Mouse (Mus musculus): ENCODE measurements around the gene Fhl3. TPM values are rescaled to one million over a fixed set of nuclear protein-coding genes. Genes with fewer than 3 reads are reported as not detected.

Gene Fhl3
- total and polyA plus RNA-seq, 2 experiments from 2014 or later = 6.5 to 7.1 TPM

DNA sequence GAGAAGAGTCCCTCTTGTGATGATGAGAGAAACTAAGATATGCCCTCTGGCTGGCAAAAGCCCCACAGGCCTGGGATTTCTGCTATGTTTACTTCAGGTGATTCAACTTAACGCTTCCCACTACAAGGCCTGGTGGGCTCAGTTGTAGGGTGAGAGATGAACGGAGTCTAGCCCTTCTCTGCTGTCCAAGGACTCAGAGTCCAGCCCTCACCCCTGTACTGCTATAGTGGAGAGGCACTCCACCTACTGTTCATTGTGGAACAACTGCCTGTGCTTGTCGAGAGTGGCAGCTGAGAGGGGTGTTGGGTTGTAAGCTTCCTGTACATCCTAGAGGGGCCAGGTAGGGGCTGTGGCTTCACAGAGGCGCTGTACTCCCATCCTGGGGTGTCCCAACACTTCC, 37.5 kb downstream of the Fhl3 start:
- no peak for DNase-seq (ENCODE audit: low spot score)
- H3K27me3 ChIP-seq (ENCODE audit: control insufficient read depth, insufficient read depth, low read length) = no peaks in the 10 kb centered on the region
- no peak overlapping the region for H3K27ac ChIP-seq (ENCODE audit: low read depth)
- H3K36me3 ChIP-seq (replicated peaks; ENCODE audit: control insufficient read depth, insufficient read depth, low read length) = 0 out of 2 replicates have a peak, but pooled peaks cover 4% of the 10 kb centered on the region
- H3K9ac ChIP-seq (replicated peaks; ENCODE audit: low read depth, low read length) = no peak overlapping the region
- H3K4me2 ChIP-seq (ENCODE audit: low read depth, low read length) = no peak overlapping the region
- H3K9me3 ChIP-seq (replicated peaks; ENCODE audit: control insufficient read depth, low read length) = no peaks in the 10 kb centered on the region
- TF ChIP-seq EP300 (IDR thresholded peaks at IDR 0.05; ENCODE audit: low read depth) (no peak), CTCF (IDR thresholded peaks at IDR 0.05; ENCODE audit: low read depth) (peak; percentile 26)
- 50% methylated on average over 4 of the region's 4 CpGs for WGBS
- H3K4me1 ChIP-seq (ENCODE audit: control insufficient read depth, insufficient read depth) = peaks cover 4% of the 10 kb centered on the region; the same call in 1 of the 2 replicates
- no peak for ATAC-seq (ENCODE audit: insufficient read depth, low read depth)
- no peak overlapping the region for H3K4me3 ChIP-seq (ENCODE audit: low read depth, low read length)

DNA sequence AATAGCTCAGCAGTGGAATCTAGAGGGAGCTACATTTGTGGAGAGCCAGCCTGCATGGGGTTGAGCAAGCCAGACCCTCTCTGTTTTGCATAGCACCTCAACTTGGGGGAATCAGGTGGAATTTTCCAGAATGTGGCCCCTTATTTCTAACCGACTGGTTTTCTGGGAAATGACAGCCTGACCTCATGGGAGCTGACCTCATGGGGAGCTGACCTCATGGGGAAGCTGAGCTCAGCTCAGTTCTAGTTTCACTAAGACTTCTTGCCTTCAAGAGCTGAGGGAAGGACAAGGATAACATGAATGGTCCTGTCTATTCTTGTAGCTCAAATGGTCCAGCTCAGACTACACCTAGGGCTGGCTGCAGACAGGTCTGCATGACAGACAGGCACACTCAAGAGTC, 38.3 kb downstream of the Fhl3 start:
- DNase-seq (ENCODE audit: low spot score) (no peak), ATAC-seq (ENCODE audit: insufficient read depth, low read depth) (no peak)
- Histone ChIP-seq H3K4me2 (ENCODE audit: low read depth, low read length) (no peak overlapping the region), H3K36me3 (replicated peaks; ENCODE audit: control insufficient read depth, insufficient read depth, low read length) (no peaks in the 10 kb centered on the region), H3K4me1 (ENCODE audit: control insufficient read depth, insufficient read depth) (peaks cover 4% of the 10 kb centered on the region; the same call in 1 of the 2 replicates), H3K4me3 (ENCODE audit: low read depth, low read length) (no peak overlapping the region), H3K9ac (replicated peaks; ENCODE audit: low read depth, low read length) (no peak overlapping the region), H3K27ac (ENCODE audit: low read depth) (no peak overlapping the region), H3K27me3 (ENCODE audit: control insufficient read depth, insufficient read depth, low read length) (no peaks in the 10 kb centered on the region), H3K9me3 (replicated peaks; ENCODE audit: control insufficient read depth, low read length) (no peaks in the 10 kb centered on the region)
- WGBS = 36% methylated on average over 1 of the region's 1 CpGs
- TF ChIP-seq CTCF (IDR thresholded peaks at IDR 0.05; ENCODE audit: low read depth) (no peak), EP300 (IDR thresholded peaks at IDR 0.05; ENCODE audit: low read depth) (no peak)

DNA sequence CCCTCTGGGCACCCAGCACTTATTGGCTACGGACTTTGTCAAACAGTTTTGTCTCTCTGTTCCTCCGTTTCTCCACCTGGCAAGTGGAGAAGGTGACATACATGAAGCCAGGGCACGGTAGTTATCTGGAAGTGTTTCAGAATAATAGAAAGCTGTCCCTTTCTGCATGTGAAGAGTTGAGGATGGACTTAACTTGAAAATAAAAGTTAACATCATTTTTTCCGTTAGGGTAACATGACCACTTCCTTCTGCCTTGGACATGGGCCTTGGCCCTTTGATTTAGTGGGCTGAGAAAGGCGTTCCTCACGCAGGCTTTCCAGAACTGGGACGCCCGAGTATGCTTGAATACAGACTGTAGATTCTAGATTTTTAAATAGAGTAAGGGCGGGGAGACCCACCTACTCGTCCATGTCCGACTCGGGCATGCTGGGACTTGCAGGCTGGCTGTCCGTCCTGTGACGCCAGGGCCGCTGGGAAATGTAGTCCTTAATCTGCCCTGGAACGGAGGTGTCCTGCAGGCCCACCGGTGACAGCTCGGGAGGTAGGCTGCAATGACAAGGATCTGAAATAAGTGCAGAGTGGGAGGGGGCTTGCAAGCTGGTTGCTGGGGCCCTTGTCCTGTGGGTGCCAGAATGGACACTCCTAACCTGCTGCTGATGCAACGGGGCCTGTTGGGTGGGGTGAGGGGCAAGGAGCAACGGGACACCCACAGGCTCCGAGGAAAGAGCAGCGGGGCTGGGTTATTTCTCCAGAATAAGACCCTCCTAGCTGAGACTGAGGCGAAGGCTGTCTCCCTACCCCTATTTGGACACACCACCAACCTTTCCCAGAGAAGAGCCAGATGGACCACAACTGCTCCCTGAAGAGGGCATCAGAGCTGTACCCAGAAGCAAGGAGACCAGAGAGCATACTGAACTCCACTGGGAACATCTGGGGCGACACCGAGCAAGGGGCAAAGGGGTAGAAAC, 41.2 kb downstream of the Fhl3 start, which contains the start of gene Inpp5b:
TSS of gene Inpp5b (plus strand) at position 475 of the 968 bp plus-strand sequence.
- TF ChIP-seq CTCF (IDR thresholded peaks at IDR 0.05; ENCODE audit: low read depth) (no peak), EP300 (IDR thresholded peaks at IDR 0.05; ENCODE audit: low read depth) (no peak)
- ATAC-seq (ENCODE audit: insufficient read depth, low read depth) = peak; percentile 80
- WGBS = 11% methylated on average over 25 of the region's 25 CpGs
- H3K36me3 ChIP-seq (replicated peaks; ENCODE audit: control insufficient read depth, insufficient read depth, low read length) = 0 out of 2 replicates have a peak, but pooled peaks cover 5% of the 10 kb centered on the region
- DNase-seq (ENCODE audit: low spot score) = peak; percentile 73
- H3K27me3 ChIP-seq (ENCODE audit: control insufficient read depth, insufficient read depth, low read length) = no peaks in the 10 kb centered on the region
- no peaks in the 10 kb centered on the region for H3K9me3 ChIP-seq (replicated peaks; ENCODE audit: control insufficient read depth, low read length)
- H3K27ac ChIP-seq (ENCODE audit: low read depth) = peak within 1 kb of the TSS; percentile 44; the same call in 1 of the 2 replicates
- peaks cover 4% of the 10 kb centered on the region; the same call in 1 of the 2 replicates for H3K4me1 ChIP-seq (ENCODE audit: control insufficient read depth, insufficient read depth)
- peak within 1 kb of the TSS; percentile 68 for H3K4me3 ChIP-seq (ENCODE audit: low read depth, low read length)
- H3K4me2 ChIP-seq (ENCODE audit: low read depth, low read length) = peak within 1 kb of the TSS; percentile 83
- H3K9ac ChIP-seq (replicated peaks; ENCODE audit: low read depth, low read length) = peak within 1 kb of the TSS; percentile 61

DNA sequence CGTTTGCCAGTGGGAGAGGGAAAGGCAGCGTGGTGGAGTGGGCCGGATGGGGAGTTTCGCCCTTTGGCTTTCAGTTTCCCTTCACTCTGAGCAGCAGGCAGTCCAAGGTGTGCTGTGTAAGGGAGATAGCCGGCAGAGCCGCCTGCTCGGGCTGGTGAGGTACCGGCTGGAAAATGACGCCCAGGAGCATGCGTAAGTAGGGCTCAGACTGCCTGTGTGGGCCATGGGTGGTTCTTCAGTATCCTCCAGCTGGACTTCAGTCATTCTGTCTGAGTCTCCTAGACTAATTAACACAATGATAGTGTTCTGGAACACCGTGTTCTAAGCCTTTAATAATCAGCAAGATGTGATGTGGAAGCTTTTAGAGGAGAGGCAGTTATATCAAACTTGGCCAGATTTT, 42.3 kb downstream of the Fhl3 start:
- H3K27ac ChIP-seq (ENCODE audit: low read depth) = no peak overlapping the region
- no peak overlapping the region for H3K9ac ChIP-seq (replicated peaks; ENCODE audit: low read depth, low read length)
- H3K4me2 ChIP-seq (ENCODE audit: low read depth, low read length) = no peak overlapping the region
- peaks cover 5% of the 10 kb centered on the region; the same call in 1 of the 2 replicates for H3K36me3 ChIP-seq (replicated peaks; ENCODE audit: control insufficient read depth, insufficient read depth, low read length)
- H3K27me3 ChIP-seq (ENCODE audit: control insufficient read depth, insufficient read depth, low read length) = no peaks in the 10 kb centered on the region
- H3K4me3 ChIP-seq (ENCODE audit: low read depth, low read length) = no peak overlapping the region
- H3K9me3 ChIP-seq (replicated peaks; ENCODE audit: control insufficient read depth, low read length) = no peaks in the 10 kb centered on the region
- ATAC-seq (ENCODE audit: insufficient read depth, low read depth) (no peak), DNase-seq (ENCODE audit: low spot score) (no peak)
- peaks cover 4% of the 10 kb centered on the region; the same call in 1 of the 2 replicates for H3K4me1 ChIP-seq (ENCODE audit: control insufficient read depth, insufficient read depth)
- WGBS = 79% methylated on average over 11 of the region's 11 CpGs
- TF ChIP-seq CTCF (IDR thresholded peaks at IDR 0.05; ENCODE audit: low read depth) = no peak
- no peak for TF ChIP-seq EP300 (IDR thresholded peaks at IDR 0.05; ENCODE audit: low read depth)

DNA sequence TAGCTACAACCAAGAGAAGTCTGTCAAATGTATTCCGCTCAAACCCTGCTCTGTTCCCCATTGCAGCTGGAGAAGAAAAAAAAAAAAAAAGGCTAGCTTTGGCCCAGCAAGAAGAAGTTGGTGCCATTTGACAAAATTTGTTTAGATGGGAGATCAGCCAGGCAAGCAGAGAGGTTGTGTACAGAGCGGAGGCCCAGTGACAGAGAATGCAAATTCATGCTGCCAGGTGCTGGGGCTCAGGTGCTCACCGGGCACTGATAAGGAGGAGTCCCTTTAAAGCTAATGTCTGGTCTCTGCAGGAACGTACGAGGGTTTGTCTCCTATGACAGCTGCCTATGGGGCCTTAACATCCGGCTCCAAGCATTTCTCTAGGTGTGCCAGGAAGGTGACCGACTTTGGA, 46.1 kb downstream of the Fhl3 start:
- no peak overlapping the region for H3K4me3 ChIP-seq (ENCODE audit: low read depth, low read length)
- DNase-seq (ENCODE audit: low spot score) (no peak), ATAC-seq (ENCODE audit: insufficient read depth, low read depth) (no peak)
- TF ChIP-seq EP300 (IDR thresholded peaks at IDR 0.05; ENCODE audit: low read depth) (no peak), CTCF (IDR thresholded peaks at IDR 0.05; ENCODE audit: low read depth) (no peak)
- no peak overlapping the region for H3K27ac ChIP-seq (ENCODE audit: low read depth)
- no peaks in the 10 kb centered on the region for H3K27me3 ChIP-seq (ENCODE audit: control insufficient read depth, insufficient read depth, low read length)
- no peaks in the 10 kb centered on the region for H3K9me3 ChIP-seq (replicated peaks; ENCODE audit: control insufficient read depth, low read length)
- H3K4me2 ChIP-seq (ENCODE audit: low read depth, low read length) = no peak overlapping the region
- WGBS = 78% methylated on average over 7 of the region's 7 CpGs
- H3K9ac ChIP-seq (replicated peaks; ENCODE audit: low read depth, low read length) = no peak overlapping the region
- H3K36me3 ChIP-seq (replicated peaks; ENCODE audit: control insufficient read depth, insufficient read depth, low read length) = peaks cover 12% of the 10 kb centered on the region; the same call in 1 of the 2 replicates
- H3K4me1 ChIP-seq (ENCODE audit: control insufficient read depth, insufficient read depth) = no peaks in the 10 kb centered on the region

All from heart, postnatal 0 days (tissue).